Mouse (Mus musculus) megakaryocyte, embryonic 14.5 days (primary cell): ENCODE results near the gene Golgb1.

Experiments
- FLI1 ChIP-seq: IDR thresholded peaks from 2 replicates; pipeline ENCODE4 v1.6.1; 2012; ENCODE audit warnings: low read length, inconsistent platforms, mixed read lengths
- GATA1 ChIP-seq: IDR thresholded peaks from 3 replicates; pipeline ENCODE4 v1.6.1; 2012; ENCODE audit warnings: mixed read lengths, low read length, inconsistent platforms, borderline replicate concordance

DNA sequence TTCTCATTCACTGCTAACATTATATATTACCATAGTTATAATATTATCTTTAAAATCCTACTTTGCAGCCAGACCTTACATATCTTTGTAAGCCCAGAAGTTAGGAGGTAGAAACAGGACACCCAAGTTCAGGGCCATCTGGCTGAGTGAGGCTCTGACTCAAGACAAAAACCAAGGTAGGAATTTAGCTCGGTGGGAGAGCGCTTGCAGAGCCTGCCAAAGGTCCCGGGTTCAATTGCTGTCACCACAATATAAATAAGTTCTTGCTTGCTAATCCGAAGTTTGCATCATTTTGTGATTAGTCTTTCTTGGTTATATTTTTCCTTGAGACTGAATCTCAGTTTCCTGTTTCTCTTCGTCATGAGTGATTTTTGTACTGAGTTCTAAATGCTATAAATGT lies 28.2 kb downstream of the Golgb1 start:
- no peak for TF ChIP-seq GATA1
- TF ChIP-seq FLI1: no peak
